Mouse (Mus musculus): ENCODE data around the gene Lax1. TPM values are rescaled to one million over a fixed set of nuclear protein-coding genes. Genes with fewer than 3 reads are reported as not detected.

Lax1 gene
- polyA plus RNA-seq, 1 experiment = 0.56 TPM

DNA sequence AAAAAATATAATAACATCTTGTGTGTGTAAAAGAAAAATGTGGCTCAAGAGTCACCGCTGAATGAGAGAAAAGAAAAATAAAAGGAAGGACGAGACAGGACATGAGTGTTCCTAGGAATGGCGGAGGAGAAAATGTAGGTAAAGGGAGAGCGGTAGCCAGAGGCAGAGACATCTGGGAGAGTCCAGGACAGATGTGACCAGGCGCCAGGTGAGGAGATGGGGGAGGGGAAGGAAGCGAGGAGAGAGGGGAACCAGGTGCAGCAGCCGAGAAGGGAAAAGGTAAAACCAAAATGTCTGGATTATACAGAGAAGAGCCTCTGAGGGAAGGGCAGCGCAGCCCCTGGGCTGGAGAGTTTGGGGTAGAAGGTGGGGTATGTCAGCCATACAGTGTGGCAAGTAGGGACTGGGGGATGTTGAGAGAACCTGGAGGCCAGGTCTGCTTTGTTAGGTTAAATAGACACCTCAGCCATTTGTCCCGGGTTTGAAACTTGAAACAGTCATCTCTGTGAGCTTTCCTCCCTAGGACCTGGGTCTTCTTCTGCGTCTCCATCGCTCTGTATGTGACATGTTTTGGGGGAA is 3.7 kb upstream of the Lax1 start:
- no peaks in the 10 kb centered on the region for H3K4me1 ChIP-seq (ENCODE audit: control insufficient read depth, insufficient read depth, low read length)
- no peak overlapping the region for H3K27ac ChIP-seq (ENCODE audit: insufficient read depth, low read length)
- no peak overlapping the region for H3K4me3 ChIP-seq (ENCODE audit: insufficient read depth, low read length)
- no peak for TF ChIP-seq POLR2A (IDR thresholded peaks at IDR 0.05; ENCODE audit: extremely low read depth, insufficient read depth, low read length)

- Histone ChIP-seq H3K4me3 (ENCODE audit: insufficient read depth, low read length) (no peak overlapping the region), H3K4me1 (ENCODE audit: control insufficient read depth, insufficient read depth, low read length) (no peaks in the 10 kb centered on the region), H3K27ac (ENCODE audit: insufficient read depth, low read length) (no peak overlapping the region)
- no peak for TF ChIP-seq CTCF (IDR thresholded peaks at IDR 0.05; ENCODE audit: extremely low read depth, insufficient read depth, low read length)
- TF ChIP-seq POLR2A (IDR thresholded peaks at IDR 0.05; ENCODE audit: extremely low read depth, insufficient read depth, low read length) = no peak
Observed at GRCm38 (mm10) chr1:133692195-133692594, 2.3 kb upstream of the Lax1 start.

DNA sequence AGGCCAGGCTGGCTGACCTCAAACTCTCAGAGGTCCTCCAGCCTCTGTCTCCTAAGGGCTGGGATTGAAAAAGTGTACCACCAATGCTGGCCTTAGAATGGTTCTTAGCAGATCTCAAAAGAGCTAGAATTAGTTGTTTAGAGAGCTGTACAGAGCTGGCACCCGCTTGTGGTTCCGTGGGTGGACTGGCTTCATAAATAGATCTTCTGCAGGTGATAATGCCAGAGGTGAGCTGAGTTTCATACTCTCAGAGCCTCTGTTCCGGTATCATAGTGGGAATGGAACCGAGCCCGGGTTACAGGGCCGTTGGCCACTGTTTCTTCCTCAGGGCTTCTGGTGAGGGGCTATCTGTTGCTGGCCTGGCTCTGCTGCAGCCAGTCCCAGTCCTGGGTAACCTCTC is 1.1 kb upstream of the Lax1 start:
- H3K27ac ChIP-seq (ENCODE audit: insufficient read depth, low read length) = no peak overlapping the region
- H3K4me1 ChIP-seq (ENCODE audit: control insufficient read depth, insufficient read depth, low read length) = peaks cover 1% of the 10 kb centered on the region; the same call in 1 of the 2 replicates
- TF ChIP-seq CTCF (IDR thresholded peaks at IDR 0.05; ENCODE audit: extremely low read depth, insufficient read depth, low read length) = no peak
- H3K4me3 ChIP-seq (ENCODE audit: insufficient read depth, low read length) = no peak overlapping the region

DNA sequence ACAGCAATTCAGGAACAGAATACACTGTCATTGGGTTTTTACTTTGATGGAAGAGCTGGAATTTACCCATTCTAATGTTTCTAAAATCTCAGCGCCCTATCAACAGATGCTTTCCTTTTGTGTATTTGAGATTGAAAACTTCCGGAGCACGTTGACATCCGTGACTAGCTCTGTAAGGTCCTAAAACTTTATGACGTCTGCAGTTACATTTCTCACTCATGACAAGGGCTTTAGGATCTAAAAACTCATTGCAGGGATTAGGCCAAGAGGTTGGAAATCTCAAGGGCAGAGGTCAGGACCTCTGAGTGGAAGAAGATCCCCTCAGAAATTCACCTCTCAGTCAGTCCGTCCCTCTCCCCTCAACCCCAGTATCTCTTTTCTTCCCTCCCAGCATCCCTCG is 1.6 kb downstream of the Lax1 start:
- no peak for TF ChIP-seq POLR2A (IDR thresholded peaks at IDR 0.05; ENCODE audit: extremely low read depth, insufficient read depth, low read length)
- no peak for TF ChIP-seq CTCF (IDR thresholded peaks at IDR 0.05; ENCODE audit: extremely low read depth, insufficient read depth, low read length)
- H3K27ac ChIP-seq (ENCODE audit: insufficient read depth, low read length) = no peak overlapping the region

DNA sequence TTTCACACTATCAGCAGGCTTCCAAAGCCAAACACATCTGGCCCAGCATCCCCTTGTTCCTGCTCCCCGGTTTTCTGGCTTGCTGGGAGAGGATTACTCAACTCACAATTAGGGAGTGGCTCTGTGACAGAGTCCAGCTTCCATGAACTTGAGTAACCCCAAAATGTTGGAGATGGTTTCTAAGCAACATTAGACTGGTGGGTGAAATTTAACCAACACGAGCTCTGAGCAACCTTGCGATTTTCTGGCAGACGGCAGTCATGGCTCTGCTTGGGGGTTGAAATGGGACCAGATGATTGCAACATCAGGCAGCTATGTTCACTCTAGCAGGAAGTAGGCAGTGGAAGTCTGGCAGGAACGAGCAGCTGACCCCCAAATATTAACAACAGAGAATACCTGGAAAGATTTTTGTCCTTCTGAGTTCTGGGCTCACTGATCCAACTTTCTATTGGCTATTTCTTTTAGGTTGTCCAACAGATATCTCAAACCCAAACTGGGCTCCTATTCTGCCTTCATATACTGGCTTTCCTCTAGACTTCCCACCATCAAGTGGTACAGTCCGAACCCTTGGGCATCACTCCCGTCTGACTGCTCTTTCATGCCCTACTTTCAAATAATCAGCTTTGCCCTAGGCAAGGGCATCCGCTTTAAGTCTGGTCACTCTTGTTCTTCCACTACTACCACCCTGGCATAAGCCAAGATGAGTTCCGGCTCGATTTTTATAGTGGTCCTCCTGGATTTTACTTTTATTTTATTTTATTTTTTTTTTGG is 4.0 kb downstream of the Lax1 start:
- Histone ChIP-seq H3K4me1 (ENCODE audit: control insufficient read depth, insufficient read depth, low read length) (peaks cover 3% of the 10 kb centered on the region), H3K27ac (ENCODE audit: insufficient read depth, low read length) (no peak overlapping the region), H3K4me3 (ENCODE audit: insufficient read depth, low read length) (no peak overlapping the region)
- TF ChIP-seq CTCF (IDR thresholded peaks at IDR 0.05; ENCODE audit: extremely low read depth, insufficient read depth, low read length) = no peak
- TF ChIP-seq POLR2A (IDR thresholded peaks at IDR 0.05; ENCODE audit: extremely low read depth, insufficient read depth, low read length) = no peak

More for the DNA sequence above, 1.6 kb downstream of the Lax1 start:
- Histone ChIP-seq H3K4me3 (ENCODE audit: insufficient read depth, low read length) (no peak overlapping the region), H3K4me1 (ENCODE audit: control insufficient read depth, insufficient read depth, low read length) (peaks cover 3% of the 10 kb centered on the region)

DNA sequence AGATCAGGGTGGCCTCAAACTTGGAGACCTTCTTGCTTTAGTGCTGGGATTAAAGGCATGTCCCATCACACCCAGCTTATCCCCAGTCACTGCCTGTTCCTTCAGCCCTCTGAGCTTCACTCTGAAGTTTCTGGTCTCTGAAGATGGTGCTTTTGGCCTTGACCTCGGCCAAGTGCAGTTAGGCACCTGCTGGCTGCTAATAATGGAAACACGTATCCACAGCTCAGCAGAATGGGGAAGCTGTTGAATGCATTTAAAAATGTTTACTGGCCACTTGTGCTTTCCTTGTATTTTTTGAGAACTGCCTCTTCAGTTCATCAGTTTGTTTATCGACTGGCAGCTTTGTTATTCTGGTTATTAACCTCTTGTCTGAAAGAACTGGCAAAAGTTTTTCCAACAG is 18.1 kb downstream of the Lax1 start:
- Histone ChIP-seq H3K27ac (ENCODE audit: insufficient read depth, low read length) (no peak overlapping the region), H3K4me1 (ENCODE audit: control insufficient read depth, insufficient read depth, low read length) (no peaks in the 10 kb centered on the region), H3K4me3 (ENCODE audit: insufficient read depth, low read length) (no peak overlapping the region)
- TF ChIP-seq POLR2A (IDR thresholded peaks at IDR 0.05; ENCODE audit: extremely low read depth, insufficient read depth, low read length) (no peak), CTCF (IDR thresholded peaks at IDR 0.05; ENCODE audit: extremely low read depth, insufficient read depth, low read length) (no peak)

- Histone ChIP-seq H3K4me1 (ENCODE audit: control insufficient read depth, insufficient read depth, low read length) (no peaks in the 10 kb centered on the region), H3K4me3 (ENCODE audit: insufficient read depth, low read length) (no peak overlapping the region), H3K27ac (ENCODE audit: insufficient read depth, low read length) (no peak overlapping the region)
- TF ChIP-seq CTCF (IDR thresholded peaks at IDR 0.05; ENCODE audit: extremely low read depth, insufficient read depth, low read length) = no peak
- no peak for TF ChIP-seq POLR2A (IDR thresholded peaks at IDR 0.05; ENCODE audit: extremely low read depth, insufficient read depth, low read length)
Observed at GRCm38 (mm10) chr1:133671266-133671665, 18.6 kb downstream of the Lax1 start.

DNA sequence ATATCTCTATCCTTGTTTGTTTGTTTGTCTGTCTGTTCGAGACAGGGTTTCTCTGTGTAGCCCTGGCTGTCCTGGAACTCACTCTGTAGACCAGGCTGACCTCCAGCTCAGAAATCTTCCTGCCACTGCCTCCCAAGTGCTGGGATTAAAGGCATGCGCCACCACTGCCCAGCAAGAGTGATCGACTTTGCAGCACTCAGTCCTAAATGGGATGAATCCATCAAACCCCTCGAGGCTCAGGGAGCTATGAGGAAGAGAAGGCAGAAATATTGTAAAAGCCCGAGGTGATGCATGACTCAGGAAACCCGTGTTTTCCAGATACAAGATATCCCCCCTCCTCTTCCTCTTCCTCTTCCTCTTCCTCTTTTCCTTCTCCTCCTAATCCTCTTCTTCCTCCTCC is 19.1 kb downstream of the Lax1 start:
- Histone ChIP-seq H3K4me3 (ENCODE audit: insufficient read depth, low read length) (no peak overlapping the region), H3K27ac (ENCODE audit: insufficient read depth, low read length) (no peak overlapping the region), H3K4me1 (ENCODE audit: control insufficient read depth, insufficient read depth, low read length) (no peaks in the 10 kb centered on the region)
- TF ChIP-seq CTCF (IDR thresholded peaks at IDR 0.05; ENCODE audit: extremely low read depth, insufficient read depth, low read length) = no peak
- no peak for TF ChIP-seq POLR2A (IDR thresholded peaks at IDR 0.05; ENCODE audit: extremely low read depth, insufficient read depth, low read length)

DNA sequence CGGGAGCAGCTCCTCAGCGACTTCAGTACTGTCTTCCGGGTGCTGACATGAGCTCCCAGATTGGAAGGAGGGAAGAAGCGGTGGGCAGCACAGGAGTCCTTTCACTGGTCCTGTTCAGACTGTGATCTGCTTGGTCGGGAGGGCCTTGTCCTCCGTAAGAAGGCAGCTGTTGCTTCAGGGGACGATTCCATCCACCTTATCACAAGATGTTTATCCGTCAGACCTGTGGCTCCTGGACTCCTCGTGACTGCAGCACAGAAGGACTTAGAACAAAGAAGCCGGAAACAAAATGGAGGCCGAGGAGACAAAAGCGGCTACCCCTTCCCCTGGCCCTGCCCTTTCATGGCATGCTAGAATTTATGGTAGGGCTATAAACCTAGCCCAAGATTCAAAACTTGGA is 19.7 kb downstream of the Lax1 start:
- TF ChIP-seq CTCF (IDR thresholded peaks at IDR 0.05; ENCODE audit: extremely low read depth, insufficient read depth, low read length) = no peak
- no peak for TF ChIP-seq POLR2A (IDR thresholded peaks at IDR 0.05; ENCODE audit: extremely low read depth, insufficient read depth, low read length)
- Histone ChIP-seq H3K4me3 (ENCODE audit: insufficient read depth, low read length) (no peak overlapping the region), H3K27ac (ENCODE audit: insufficient read depth, low read length) (no peak overlapping the region), H3K4me1 (ENCODE audit: control insufficient read depth, insufficient read depth, low read length) (no peaks in the 10 kb centered on the region)

GRCm38 (mm10) chr1:133668618-133669017 is 21.3 kb downstream of the Lax1 start:
- Histone ChIP-seq H3K4me1 (ENCODE audit: control insufficient read depth, insufficient read depth, low read length) (peaks cover 2% of the 10 kb centered on the region), H3K4me3 (ENCODE audit: insufficient read depth, low read length) (no peak overlapping the region), H3K27ac (ENCODE audit: insufficient read depth, low read length) (no peak overlapping the region)
- TF ChIP-seq POLR2A (IDR thresholded peaks at IDR 0.05; ENCODE audit: extremely low read depth, insufficient read depth, low read length) = no peak
- no peak for TF ChIP-seq CTCF (IDR thresholded peaks at IDR 0.05; ENCODE audit: extremely low read depth, insufficient read depth, low read length)
